Mouse (Mus musculus): ENCODE results near the gene Fhit. TPM values are rescaled to one million over a fixed set of nuclear protein-coding genes. Genes with fewer than 3 reads are reported as not detected.
"Not testable (repeated sequence)": the region's sequence is repeated elsewhere in the genome, so short reads cannot be mapped to it uniquely, and the experiment has no call there.

Fhit gene
- total RNA-seq, 2 experiments from 2014 or later, result 4.7 to 5.2 TPM

GRCm38 (mm10) chr14:9963853-9964252, 1198.0 kb downstream of the Fhit start:
- intact Hi-C loops (cut with DNase I), result no loop called here
- no peak for DNase-seq (ENCODE audit: extremely low spot score in 1 of 2, low spot score in 2 of 2)

- DNase-seq (ENCODE audit: extremely low spot score in 1 of 2, low spot score in 2 of 2), result no peak
- intact Hi-C loops (cut with DNase I), result no loop called here
These were observed 1201.4 kb downstream of the Fhit start for GRCm38 (mm10) chr14:9960396-9960795.

- DNase-seq (ENCODE audit: extremely low spot score in 1 of 2, low spot score in 2 of 2), result no peak
- intact Hi-C loops (cut with DNase I), result no loop called here
These were observed 1262.3 kb downstream of the Fhit start for GRCm38 (mm10) chr14:9899494-9899893.

GRCm38 (mm10) chr14:9896556-9896955, 1265.3 kb downstream of the Fhit start:
- DNase-seq (ENCODE audit: extremely low spot score in 1 of 2, low spot score in 2 of 2), result peak in 1 of 2 experiments; percentile 12
- intact Hi-C loops (cut with DNase I), result no loop called here

- intact Hi-C loops (cut with DNase I), result no loop called here
- no peak for DNase-seq (ENCODE audit: extremely low spot score in 1 of 2, low spot score in 2 of 2)
These were observed 1309.8 kb downstream of the Fhit start for GRCm38 (mm10) chr14:9852041-9852440.

GRCm38 (mm10) chr14:9832290-9832689, 1329.5 kb downstream of the Fhit start:
- intact Hi-C loops (cut with DNase I), result no loop called here
- no peak for DNase-seq (ENCODE audit: extremely low spot score in 1 of 2, low spot score in 2 of 2)

GRCm38 (mm10) chr14:9828699-9829240, 1333.1 kb downstream of the Fhit start:
- DNase-seq (ENCODE audit: extremely low spot score in 1 of 2, low spot score in 2 of 2); intact Hi-C loops (cut with DNase I): not testable (repeated sequence)

GRCm38 (mm10) chr14:9815963-9816362, 1345.9 kb downstream of the Fhit start:
- intact Hi-C loops (cut with DNase I), result no loop called here
- DNase-seq (ENCODE audit: extremely low spot score in 1 of 2, low spot score in 2 of 2), result no peak

GRCm38 (mm10) chr14:9811847-9812321, 1350.0 kb downstream of the Fhit start:
- no peak for DNase-seq (ENCODE audit: extremely low spot score in 1 of 2, low spot score in 2 of 2)
- intact Hi-C loops (cut with DNase I), result no loop called here

- intact Hi-C loops (cut with DNase I), result no loop called here
- DNase-seq (ENCODE audit: extremely low spot score in 1 of 2, low spot score in 2 of 2), result no peak
These were observed 1350.5 kb downstream of the Fhit start for GRCm38 (mm10) chr14:9811177-9811846.

GRCm38 (mm10) chr14:9793403-9793802, 1368.4 kb downstream of the Fhit start:
- DNase-seq (ENCODE audit: extremely low spot score in 1 of 2, low spot score in 2 of 2), result no peak
- intact Hi-C loops (cut with DNase I), result no loop called here

GRCm38 (mm10) chr14:9788402-9788950, 1373.4 kb downstream of the Fhit start:
- no peak for DNase-seq (ENCODE audit: extremely low spot score in 1 of 2, low spot score in 2 of 2)
- intact Hi-C loops (cut with DNase I), result no loop called here

GRCm38 (mm10) chr14:9787389-9787788, 1374.4 kb downstream of the Fhit start:
- DNase-seq (ENCODE audit: extremely low spot score in 1 of 2, low spot score in 2 of 2), result no peak
- intact Hi-C loops (cut with DNase I), result no loop called here

GRCm38 (mm10) chr14:9785861-9786260, 1376.0 kb downstream of the Fhit start:
- intact Hi-C loops (cut with DNase I), result no loop called here
- no peak for DNase-seq (ENCODE audit: extremely low spot score in 1 of 2, low spot score in 2 of 2)

- peak in 1 of 2 experiments; percentile 9 for DNase-seq (ENCODE audit: extremely low spot score in 1 of 2, low spot score in 2 of 2)
- intact Hi-C loops (cut with DNase I), result no loop called here
These were observed 1410.5 kb downstream of the Fhit start for GRCm38 (mm10) chr14:9751341-9751740.

GRCm38 (mm10) chr14:9748709-9749108, 1413.1 kb downstream of the Fhit start:
- DNase-seq (ENCODE audit: extremely low spot score in 1 of 2, low spot score in 2 of 2), result peak in 1 of 2 experiments; percentile 9
- intact Hi-C loops (cut with DNase I), result loop anchor here (10.0 kb wide), 1 partner anchor 64 kb away; no protein-coding TSS in a partner anchor

- DNase-seq (ENCODE audit: extremely low spot score in 1 of 2, low spot score in 2 of 2), result no peak
- intact Hi-C loops (cut with DNase I), result no loop called here
These were observed 1439.8 kb downstream of the Fhit start for GRCm38 (mm10) chr14:9721917-9722472.

- intact Hi-C loops (cut with DNase I), result no loop called here
- DNase-seq (ENCODE audit: extremely low spot score in 1 of 2, low spot score in 2 of 2), result no peak
These were observed 1463.2 kb downstream of the Fhit start for GRCm38 (mm10) chr14:9698621-9699020.

- DNase-seq (ENCODE audit: extremely low spot score in 1 of 2, low spot score in 2 of 2), result no peak
- intact Hi-C loops (cut with DNase I), result no loop called here
These were observed 1464.7 kb downstream of the Fhit start for GRCm38 (mm10) chr14:9697101-9697500.

- DNase-seq (ENCODE audit: extremely low spot score in 1 of 2, low spot score in 2 of 2), result no peak
- intact Hi-C loops (cut with DNase I), result no loop called here
These were observed 1465.8 kb downstream of the Fhit start for GRCm38 (mm10) chr14:9696004-9696403.

Data from left cerebral cortex, postnatal 10 days (tissue).